9 mouse cellular contexts compared by ENCODE assay signal in genomic region chr11:98372406-98372805, GRCm38 (mm10). TPM values are rescaled to one million over a fixed set of nuclear protein-coding genes. Genes with fewer than 3 reads are reported as not detected.
A peak's percentile ranks its signal among the peaks of the same experiment; 100 is the strongest.
DNase-seq lines count a peak whose midpoint lies in the region; ATAC-seq and TF ChIP-seq lines count a peak whose summit lies in the region.
"Had no signal": no experiment of that assay in that cellular context is flagged by ENCODE, and none has a peak within 500 bp of the region (broad histone marks: within the 10 kb centered on the region; RNA-seq: fewer than 3 reads in every experiment).

No protein-coding gene starts in this region.

- H3K9me3 ChIP-seq in liver, embryonic 11.5 days (ENCODE audit: control insufficient read depth, low read length): no peaks in the 10 kb centered on the region
- no peaks in the 10 kb centered on the region for H3K9me3 ChIP-seq in heart, embryonic 10.5 days
- H3K9me3 ChIP-seq in neural tube, embryonic 11.5 days (ENCODE audit: control insufficient read depth, low read length): no peaks in the 10 kb centered on the region

- 11% methylated on average over 2 of the region's 2 CpGs for WGBS in liver, adult 2 months
- 0% methylated on average over 2 of the region's 2 CpGs for WGBS in liver, embryonic 11.5 days
- WGBS in heart, embryonic 10.5 days: 5% methylated on average over 2 of the region's 2 CpGs
- WGBS in neural tube, embryonic 11.5 days: 6% methylated on average over 2 of the region's 2 CpGs

- peaks cover 3% of the 10 kb centered on the region; the same call in 1 of the 2 replicates for H3K79me2 ChIP-seq in liver, adult 2 months (ENCODE audit: control insufficient read depth, insufficient read depth, low read length)

- CTCF ChIA-PET in Patski (lab: Charles Lee): interaction anchor here (0.7 to 7.5 kb wide), 12 partner anchors 8 to 105 kb away, joined by 3 to 73 read pairs (median 4); partner anchors contain the start of genes Erbb2, Stard3 and Tcap

- no peak overlapping the region for H3K4me2 ChIP-seq in liver, embryonic 11.5 days
- H3K4me2 ChIP-seq in neural tube, embryonic 11.5 days (ENCODE audit: low read depth): no peak overlapping the region

- H3K27me3 ChIP-seq in liver, adult 2 months (ENCODE audit: control insufficient read depth, insufficient read depth, low read length): no peaks in the 10 kb centered on the region
- no peaks in the 10 kb centered on the region for H3K27me3 ChIP-seq in liver, embryonic 11.5 days (replicated peaks; ENCODE audit: control insufficient read depth, insufficient read depth, low read length)
- no peaks in the 10 kb centered on the region for H3K27me3 ChIP-seq in Patski
- no peaks in the 10 kb centered on the region for H3K27me3 ChIP-seq in heart, embryonic 10.5 days (ENCODE audit: insufficient read depth, poor library complexity, severe bottlenecking)
- no peaks in the 10 kb centered on the region for H3K27me3 ChIP-seq in neural tube, embryonic 11.5 days (ENCODE audit: control insufficient read depth, insufficient read depth, low read length)

- H3K36me3 ChIP-seq in liver, adult 2 months (ENCODE audit: control insufficient read depth, insufficient read depth, low read length): peaks cover 4% of the 10 kb centered on the region; the same call in 1 of the 2 replicates
- H3K36me3 ChIP-seq in liver, embryonic 11.5 days (ENCODE audit: control insufficient read depth, insufficient read depth, low read length): 0 out of 2 replicates have a peak, but pooled peaks cover 16% of the 10 kb centered on the region
- peaks cover 29% of the 10 kb centered on the region for H3K36me3 ChIP-seq in heart, embryonic 10.5 days
- H3K36me3 ChIP-seq in neural tube, embryonic 11.5 days (ENCODE audit: control insufficient read depth, insufficient read depth, low read length): peaks cover 7% of the 10 kb centered on the region; the same call in 1 of the 2 replicates

- no peaks in the 10 kb centered on the region for H3K4me1 ChIP-seq in liver, adult 2 months (ENCODE audit: control insufficient read depth, insufficient read depth, low read length)
- peaks cover 2% of the 10 kb centered on the region; the same call in 1 of the 2 replicates for H3K4me1 ChIP-seq in liver, embryonic 11.5 days (replicated peaks; ENCODE audit: control insufficient read depth, insufficient read depth, low read length)
- H3K4me1 ChIP-seq in heart, embryonic 10.5 days: peaks cover 90% of the 10 kb centered on the region
- H3K4me1 ChIP-seq in neural tube, embryonic 11.5 days (ENCODE audit: control insufficient read depth, insufficient read depth, low read length): peaks cover 14% of the 10 kb centered on the region

- no peak overlapping the region for H3K27ac ChIP-seq in liver, adult 2 months (replicated peaks; ENCODE audit: insufficient read depth, low read depth, low read length)
- H3K27ac ChIP-seq in liver, embryonic 11.5 days (ENCODE audit: low read depth, low read length): no peak overlapping the region
- peak overlapping the region; percentile 81 for H3K27ac ChIP-seq in heart, embryonic 10.5 days
- H3K27ac ChIP-seq in neural tube, embryonic 11.5 days (ENCODE audit: low read depth, low read length): no peak overlapping the region
- H3K27ac ChIP-seq: macrophage had no signal

- no peak for TF ChIP-seq POLR2A in liver, adult 2 months (IDR thresholded peaks at IDR 0.05; ENCODE audit: extremely low read depth, insufficient read depth, low read length)

- H3K9ac ChIP-seq in liver, adult 2 months (ENCODE audit: low read depth, low read length): no peak overlapping the region
- no peak overlapping the region for H3K9ac ChIP-seq in liver, embryonic 11.5 days (ENCODE audit: low read depth, low read length)
- H3K9ac ChIP-seq in neural tube, embryonic 11.5 days (ENCODE audit: low read length): no peak overlapping the region; the same call in 1 of the 2 replicates

- in situ Hi-C loops in Patski (cut with MboI; ENCODE audit: low pct_unique_long_range_greater_than_20kb): no loop called here

- H3K4me3 ChIP-seq in liver, adult 2 months (ENCODE audit: insufficient read depth, low read depth, low read length): no peak overlapping the region
- no peak overlapping the region for H3K4me3 ChIP-seq in liver, embryonic 11.5 days (ENCODE audit: low read depth, low read length)
- H3K4me3 ChIP-seq in heart, embryonic 10.5 days: peak overlapping the region; percentile 39
- H3K4me3 ChIP-seq in neural tube, embryonic 11.5 days (ENCODE audit: low read depth, low read length): no peak overlapping the region

- POLR2A ChIA-PET in Patski (lab: Charles Lee): interaction anchor here (0.5 to 1.0 kb wide), 2 partner anchors 14 to 16 kb away, joined by 3 read pairs; partner anchors contain the start of gene Stard3

- DNase-seq in liver, adult 2 months (ENCODE audit: extremely low read depth, low read depth, low spot score): peak; percentile 37
- DNase-seq in liver, embryonic 11.5 days (ENCODE audit: low spot score): no peak
- no peak for DNase-seq in Patski (ENCODE audit: low read depth, low spot score)
- peak; percentile 64 to 82 for DNase-seq in cerebellum, postnatal 25 days
- DNase-seq in heart, embryonic 10.5 days (ENCODE audit: low spot score): no peak
- peak; percentile 63 to 84 for DNase-seq in kidney, postnatal 36 days
- peak; percentile 73 for DNase-seq in neural tube, embryonic 11.5 days (ENCODE audit: low spot score)
- no peak for DNase-seq in urinary bladder, adult 18-20 months (ENCODE audit: low spot score in 2 of 2)

- no peak for ATAC-seq in liver, embryonic 11.5 days (replicated peaks; ENCODE audit: low FRiP score)
- ATAC-seq in Patski: peak; percentile 20
- no peak for ATAC-seq in neural tube, embryonic 11.5 days (ENCODE audit: insufficient read depth, low FRiP score, low TSS enrichment)

- TF ChIP-seq CTCF in liver, adult 2 months (IDR thresholded peaks at IDR 0.05; ENCODE audit: low read depth, low read length): peak; percentile 72
- TF ChIP-seq CTCF in Patski (IDR thresholded peaks at IDR 0.05): no peak

RNA-seq across cellular contexts. Expression of gene Tcap, which starts 11.2 kb away (rescaled TPM):
- total RNA-seq in liver, adult 2 months (2014; rRNA removed): 3.5 TPM in 1 of 2 replicates, not detected in the other
- polyA plus RNA-seq in liver, adult 2 months (2012; rRNA removed): 0.10 and 0.16 TPM in 2 replicates
- 0.65 and 0.89 TPM in 2 replicates for polyA plus RNA-seq in liver, embryonic 11.5 days (2014; fragmentation: Nextera tagmentation; extraction: Ambion mirVana)
- polyA plus RNA-seq in Patski (2021): not detected
- 86.0 and 159 TPM in 2 replicates for polyA plus RNA-seq in heart, embryonic 10.5 days (2016; fragmentation: Nextera tagmentation; extraction: Ambion mirVana)
- polyA plus RNA-seq in neural tube, embryonic 11.5 days (2014; fragmentation: Nextera tagmentation; extraction: Ambion mirVana): 3.1 and 3.9 TPM in 2 replicates

RNA-seq across cellular contexts. Expression of gene Pnmt, which starts 13.8 kb away (rescaled TPM):
- 1.7 TPM in 1 of 2 replicates, not detected in the other for total RNA-seq in liver, adult 2 months (2014; rRNA removed)
- polyA plus RNA-seq in liver, adult 2 months (2012; rRNA removed): not detected in 2 replicates
- 0.53 and 0.88 TPM in 2 replicates for polyA plus RNA-seq in liver, embryonic 11.5 days (2014; fragmentation: Nextera tagmentation; extraction: Ambion mirVana)
- not detected for polyA plus RNA-seq in Patski (2021)
- 5.0 and 5.1 TPM in 2 replicates for polyA plus RNA-seq in heart, embryonic 10.5 days (2016; fragmentation: Nextera tagmentation; extraction: Ambion mirVana)
- polyA plus RNA-seq in neural tube, embryonic 11.5 days (2014; fragmentation: Nextera tagmentation; extraction: Ambion mirVana): 0.40 and 0.91 TPM in 2 replicates
- polyA plus RNA-seq: macrophage had no signal

RNA-seq across cellular contexts. Expression of gene Stard3, which starts 14.2 kb away (rescaled TPM):
- 11.9 and 17.2 TPM in 2 replicates for total RNA-seq in liver, adult 2 months (2014; rRNA removed)
- polyA plus RNA-seq in liver, adult 2 months (2012; rRNA removed): 30.0 and 41.1 TPM in 2 replicates
- polyA plus RNA-seq in liver, embryonic 11.5 days (2014; fragmentation: Nextera tagmentation; extraction: Ambion mirVana): 25.3 and 28.9 TPM in 2 replicates
- polyA plus RNA-seq in Patski (2021): 46.3 TPM
- 51.0 and 53.0 TPM in 2 replicates for polyA plus RNA-seq in heart, embryonic 10.5 days (2016; fragmentation: Nextera tagmentation; extraction: Ambion mirVana)
- 39.7 and 45.6 TPM in 2 replicates for polyA plus RNA-seq in neural tube, embryonic 11.5 days (2014; fragmentation: Nextera tagmentation; extraction: Ambion mirVana)

RNA-seq across cellular contexts. Expression of gene Ppp1r1b, which starts 24.2 kb away (rescaled TPM):
- 0.55 and 0.87 TPM in 2 replicates for total RNA-seq in liver, adult 2 months (2014; rRNA removed)
- polyA plus RNA-seq in liver, adult 2 months (2012; rRNA removed): 2.8 and 4.3 TPM in 2 replicates
- polyA plus RNA-seq in liver, embryonic 11.5 days (2014; fragmentation: Nextera tagmentation; extraction: Ambion mirVana): 0.38 TPM in 1 of 2 replicates, not detected in the other
- 19.2 TPM for polyA plus RNA-seq in Patski (2021)
- polyA plus RNA-seq in heart, embryonic 10.5 days (2016; fragmentation: Nextera tagmentation; extraction: Ambion mirVana): 8.1 and 20.1 TPM in 2 replicates
- 0.15 TPM in 1 of 2 replicates, not detected in the other for polyA plus RNA-seq in neural tube, embryonic 11.5 days (2014; fragmentation: Nextera tagmentation; extraction: Ambion mirVana)
- polyA plus RNA-seq: macrophage had no signal

RNA-seq across cellular contexts. Expression of gene Pgap3, which starts 27.9 kb away (rescaled TPM):
- total RNA-seq in liver, adult 2 months (2014; rRNA removed): 0.37 and 0.87 TPM in 2 replicates
- 3.7 and 5.0 TPM in 2 replicates for polyA plus RNA-seq in liver, adult 2 months (2012; rRNA removed)
- polyA plus RNA-seq in liver, embryonic 11.5 days (2014; fragmentation: Nextera tagmentation; extraction: Ambion mirVana): 6.4 and 8.5 TPM in 2 replicates
- polyA plus RNA-seq in Patski (2021): 9.9 TPM
- 15.3 and 21.3 TPM in 2 replicates for polyA plus RNA-seq in heart, embryonic 10.5 days (2016; fragmentation: Nextera tagmentation; extraction: Ambion mirVana)
- 6.7 and 7.2 TPM in 2 replicates for polyA plus RNA-seq in neural tube, embryonic 11.5 days (2014; fragmentation: Nextera tagmentation; extraction: Ambion mirVana)

Comparison
In these comparisons a context has a peak if more than half of its experiments do, and no peak if none do; other contexts are left out.
1. DNase-seq: peak in liver, adult 2 months (single experiment), cerebellum, postnatal 25 days (2 of 2), kidney, postnatal 36 days (2 of 2) and neural tube, embryonic 11.5 days (single experiment); none in liver, embryonic 11.5 days (single experiment), Patski (single experiment), heart, embryonic 10.5 days (single experiment) and urinary bladder, adult 18-20 months (0 of 2).
2. RNA of gene Tcap, which starts 11.2 kb away (polyA plus RNA-seq): 86.0 to 159 TPM in heart, embryonic 10.5 days; 3.1 to 3.9 TPM in neural tube, embryonic 11.5 days, 0.65 to 0.89 TPM in liver, embryonic 11.5 days, 0.10 to 0.16 TPM in liver, adult 2 months and not detected in Patski (single experiment); every median in the first group is over 10 times any median in the second.